In the genomic region with DNA sequence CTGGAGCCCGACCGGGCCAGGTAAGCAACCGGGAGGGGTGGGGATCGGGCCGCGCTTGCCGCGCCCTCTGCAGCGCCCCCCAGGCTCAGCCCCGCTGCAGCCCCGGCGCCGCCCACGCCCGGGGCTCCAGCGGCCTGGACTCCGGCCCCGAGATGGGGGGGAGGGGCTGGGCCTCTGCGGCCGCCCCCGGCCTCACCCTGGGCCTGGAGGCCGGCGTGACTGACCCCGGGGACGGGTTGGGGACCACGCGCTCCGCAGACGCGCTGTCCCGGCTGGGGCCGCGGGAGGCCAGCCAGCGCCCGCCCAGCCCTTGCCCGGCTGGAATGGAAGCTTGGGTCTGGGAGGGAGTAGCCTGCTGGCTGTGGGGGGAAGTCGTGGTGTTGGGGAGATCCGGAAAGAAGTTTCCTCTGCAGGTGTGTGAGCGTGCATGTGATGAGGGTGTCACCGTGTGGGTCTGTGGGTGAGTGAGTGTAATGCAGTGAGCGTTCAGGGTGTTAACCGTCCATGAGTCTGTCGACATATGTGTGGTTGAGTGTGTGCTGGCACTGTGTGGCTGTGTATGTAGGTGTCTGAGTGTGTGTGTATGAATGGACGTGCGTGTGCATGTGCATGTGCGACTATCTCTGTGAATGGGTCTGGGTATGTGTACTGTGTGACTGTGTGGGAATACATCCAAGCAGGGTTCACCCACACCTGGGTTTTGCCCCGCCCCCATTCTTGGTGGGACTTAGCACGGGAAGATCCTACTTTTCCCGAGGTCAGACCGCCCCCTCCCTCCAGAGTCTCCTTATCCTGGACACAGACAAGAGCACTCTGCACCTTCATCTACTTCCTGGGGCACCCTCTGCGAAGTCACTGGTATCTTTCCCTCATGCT, we compare ENCODE assay signal across 8 mouse cellular contexts. TPM values are rescaled to one million over a fixed set of nuclear protein-coding genes. Genes with fewer than 3 reads are reported as not detected.
DNase-seq lines count a peak whose midpoint lies in the region; ATAC-seq lines count a peak whose summit lies in the region.

No protein-coding gene starts in this region.

- H3K27ac ChIP-seq in embryonic facial prominence, embryonic 11.5 days (replicated peaks; ENCODE audit: low read depth, low read length), result no peak overlapping the region
- peak overlapping the region; percentile 86 for H3K27ac ChIP-seq in hindbrain, embryonic 12.5 days
- no peak overlapping the region for H3K27ac ChIP-seq in liver, embryonic 13.5 days
- no peak overlapping the region for H3K27ac ChIP-seq in stomach, embryonic 15.5 days

- WGBS in embryonic facial prominence, embryonic 11.5 days, result 1% methylated on average over 48 of the region's 51 CpGs
- WGBS in hindbrain, embryonic 12.5 days, result 1% methylated on average over 40 of the region's 51 CpGs
- 3% methylated on average over 47 of the region's 51 CpGs for WGBS in liver, embryonic 13.5 days (ENCODE audit: insufficient replicate concordance)
- WGBS in stomach, embryonic 15.5 days, result 3% methylated on average over 45 of the region's 51 CpGs

- H3K27me3 ChIP-seq in embryonic facial prominence, embryonic 11.5 days (ENCODE audit: control insufficient read depth, insufficient read depth, low read length), result peaks cover 41% of the 10 kb centered on the region
- peaks cover 51% of the 10 kb centered on the region for H3K27me3 ChIP-seq in hindbrain, embryonic 12.5 days
- H3K27me3 ChIP-seq in liver, embryonic 13.5 days, result peaks cover 70% of the 10 kb centered on the region
- peaks cover 56% of the 10 kb centered on the region for H3K27me3 ChIP-seq in stomach, embryonic 15.5 days (replicated peaks)

- H3K4me1 ChIP-seq in embryonic facial prominence, embryonic 11.5 days (ENCODE audit: control insufficient read depth, insufficient read depth, low read length), result peaks cover 9% of the 10 kb centered on the region
- H3K4me1 ChIP-seq in hindbrain, embryonic 12.5 days, result peaks cover 44% of the 10 kb centered on the region
- peaks cover 13% of the 10 kb centered on the region; the same call in 1 of the 2 replicates for H3K4me1 ChIP-seq in liver, embryonic 13.5 days (replicated peaks)
- H3K4me1 ChIP-seq in stomach, embryonic 15.5 days, result peaks cover 12% of the 10 kb centered on the region

- no peak for ATAC-seq in CD4-positive, CD25-positive, alpha-beta regulatory T cell, adult 4 months
- peak; percentile 40; the same call in 1 of the 2 replicates for ATAC-seq in embryonic facial prominence, embryonic 11.5 days (replicated peaks; ENCODE audit: insufficient number of reproducible peaks, low FRiP score, low TSS enrichment, low read depth)
- peak; percentile 53 for ATAC-seq in hindbrain, embryonic 12.5 days (ENCODE audit: low FRiP score)
- ATAC-seq in liver, embryonic 13.5 days (ENCODE audit: low read depth), result peak; percentile 60
- ATAC-seq in stomach, embryonic 15.5 days (ENCODE audit: insufficient read depth, low FRiP score, low read depth), result peak; percentile 59

- H3K36me3 ChIP-seq in embryonic facial prominence, embryonic 11.5 days (replicated peaks; ENCODE audit: control insufficient read depth, insufficient read depth, low read depth, low read length), result no peaks in the 10 kb centered on the region
- no peaks in the 10 kb centered on the region for H3K36me3 ChIP-seq in hindbrain, embryonic 12.5 days
- no peaks in the 10 kb centered on the region for H3K36me3 ChIP-seq in liver, embryonic 13.5 days
- no peaks in the 10 kb centered on the region for H3K36me3 ChIP-seq in stomach, embryonic 15.5 days

- peak overlapping the region; percentile 56 for H3K9ac ChIP-seq in embryonic facial prominence, embryonic 11.5 days (replicated peaks; ENCODE audit: low read length)
- peak overlapping the region; percentile 76 for H3K9ac ChIP-seq in hindbrain, embryonic 12.5 days
- peak overlapping the region; percentile 36 for H3K9ac ChIP-seq in liver, embryonic 13.5 days
- H3K9ac ChIP-seq in stomach, embryonic 15.5 days, result peak overlapping the region; percentile 41

- DNase-seq in CD4-positive, CD25-positive, alpha-beta regulatory T cell, adult 2 months (ENCODE audit: low read depth, low spot score), result peak; percentile 20
- DNase-seq in retina, postnatal 1 day, result peak; percentile 67
- DNase-seq in retina, embryonic 14.5 days (ENCODE audit: low spot score), result no peak
- DNase-seq in embryonic facial prominence, embryonic 11.5 days (ENCODE audit: low spot score), result peak; percentile 2
- no peak for DNase-seq in liver, embryonic 13.5 days

- H3K4me3 ChIP-seq in embryonic facial prominence, embryonic 11.5 days (ENCODE audit: low read depth, low read length), result peak overlapping the region; percentile 53
- peak overlapping the region; percentile 62 for H3K4me3 ChIP-seq in hindbrain, embryonic 12.5 days
- peak overlapping the region; percentile 61 for H3K4me3 ChIP-seq in liver, embryonic 13.5 days (replicated peaks)
- H3K4me3 ChIP-seq in stomach, embryonic 15.5 days (replicated peaks), result peak overlapping the region; percentile 64

- H3K9me3 ChIP-seq in embryonic facial prominence, embryonic 11.5 days (replicated peaks; ENCODE audit: control insufficient read depth, low read length), result no peaks in the 10 kb centered on the region
- H3K9me3 ChIP-seq in hindbrain, embryonic 12.5 days (replicated peaks), result no peaks in the 10 kb centered on the region
- no peaks in the 10 kb centered on the region for H3K9me3 ChIP-seq in liver, embryonic 13.5 days (replicated peaks)
- no peaks in the 10 kb centered on the region for H3K9me3 ChIP-seq in stomach, embryonic 15.5 days

- peak overlapping the region; percentile 97 for H3K4me2 ChIP-seq in embryonic facial prominence, embryonic 11.5 days (ENCODE audit: low read depth, low read length)
- H3K4me2 ChIP-seq in hindbrain, embryonic 12.5 days (replicated peaks), result peak overlapping the region; percentile 78
- peak overlapping the region; percentile 68 for H3K4me2 ChIP-seq in liver, embryonic 13.5 days
- peak overlapping the region; percentile 99 for H3K4me2 ChIP-seq in stomach, embryonic 15.5 days

RNA-seq across cellular contexts. Expression of gene Dlgap3, which starts 0.6 kb away (rescaled TPM):
- not detected for polyA plus RNA-seq in CD4-positive, CD25-positive, alpha-beta regulatory T cell, adult 4 months (2017; shearing (Covaris generic))
- polyA plus RNA-seq in embryonic facial prominence, embryonic 11.5 days (2014; fragmentation: Nextera tagmentation; extraction: Ambion mirVana), result 1.4 and 1.8 TPM in 2 replicates
- 12.5 and 13.3 TPM in 2 replicates for polyA plus RNA-seq in hindbrain, embryonic 12.5 days (2016; fragmentation: Nextera tagmentation; extraction: Ambion mirVana)
- 0.17 and 0.22 TPM in 2 replicates for polyA plus RNA-seq in liver, embryonic 13.5 days (2015; fragmentation: Nextera tagmentation; extraction: Ambion mirVana)
- polyA plus RNA-seq in stomach, embryonic 15.5 days (2015; fragmentation: Nextera tagmentation; extraction: Ambion mirVana), result 1.4 and 1.7 TPM in 2 replicates

RNA-seq across cellular contexts. Expression of gene Tmem35b, which starts 46.1 kb away (rescaled TPM):
- polyA plus RNA-seq in CD4-positive, CD25-positive, alpha-beta regulatory T cell, adult 4 months (2017; shearing (Covaris generic)), result 10 to 100 TPM; 26.8 to 29.8 TPM
- 13.3 and 15.8 TPM in 2 replicates for polyA plus RNA-seq in embryonic facial prominence, embryonic 11.5 days (2014; fragmentation: Nextera tagmentation; extraction: Ambion mirVana)
- 19.8 and 20.0 TPM in 2 replicates for polyA plus RNA-seq in hindbrain, embryonic 12.5 days (2016; fragmentation: Nextera tagmentation; extraction: Ambion mirVana)
- 6.8 and 7.8 TPM in 2 replicates for polyA plus RNA-seq in liver, embryonic 13.5 days (2015; fragmentation: Nextera tagmentation; extraction: Ambion mirVana)
- polyA plus RNA-seq in stomach, embryonic 15.5 days (2015; fragmentation: Nextera tagmentation; extraction: Ambion mirVana), result 21.6 and 24.2 TPM in 2 replicates

Comparison
In these comparisons a context has a peak if more than half of its experiments do, and no peak if none do; other contexts are left out.
1. DNase-seq: peak in CD4-positive, CD25-positive, alpha-beta regulatory T cell, adult 2 months (single experiment), retina, postnatal 1 day (single experiment) and embryonic facial prominence, embryonic 11.5 days (single experiment); none in retina, embryonic 14.5 days (single experiment) and liver, embryonic 13.5 days (single experiment).
2. Peak in every context shown above with its lines, with median percentiles within 50 percentile points of each other: H3K4me2 ChIP-seq, H3K4me3 ChIP-seq and H3K9ac ChIP-seq.